Mouse (Mus musculus) MEL-GATA-1-ER (cell line): ENCODE data around the gene Wfdc5.
"Not testable (repeated sequence)": the region's sequence is repeated elsewhere in the genome, so short reads cannot be mapped to it uniquely, and the experiment has no call there.

Experiments
- DNase-seq: peaks from one replicate; pipeline ENCODE4 v3.0.0-alpha.2; 2012; ENCODE audit warnings: low read depth; ENCODE audit errors: extremely low read depth

The Wfdc5 gene

DNA sequence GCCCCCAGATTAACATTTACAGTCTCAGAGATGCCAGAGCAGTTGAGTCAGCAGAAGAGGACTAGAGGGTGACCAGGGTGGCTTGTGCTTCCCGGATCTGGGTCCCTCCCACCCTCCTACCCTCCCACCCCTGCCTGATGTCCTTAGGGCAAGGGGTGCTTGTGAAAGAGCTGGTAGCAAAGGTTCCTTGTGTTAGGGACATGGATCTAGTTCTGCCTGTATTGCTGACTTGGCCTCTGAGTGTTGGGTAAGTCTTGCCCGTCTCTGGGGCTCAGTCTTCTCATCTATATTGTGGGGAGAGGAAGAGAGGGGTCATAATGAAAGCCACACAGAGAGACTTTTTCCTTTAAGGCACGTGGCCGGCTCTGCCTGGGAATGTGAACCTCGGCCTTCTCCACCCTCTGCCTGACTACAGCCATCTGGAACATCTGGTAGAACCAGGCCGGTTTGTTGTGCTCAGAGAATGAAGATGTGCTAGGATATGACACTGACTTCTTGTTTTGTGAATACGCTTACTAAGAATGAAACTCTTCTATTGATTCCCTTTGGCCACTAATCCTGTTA is at the start of gene Wfdc5:
TSS of gene Wfdc5 (minus strand) at position 51 of the 564 bp plus-strand sequence.
- DNase-seq = no peak

DNA sequence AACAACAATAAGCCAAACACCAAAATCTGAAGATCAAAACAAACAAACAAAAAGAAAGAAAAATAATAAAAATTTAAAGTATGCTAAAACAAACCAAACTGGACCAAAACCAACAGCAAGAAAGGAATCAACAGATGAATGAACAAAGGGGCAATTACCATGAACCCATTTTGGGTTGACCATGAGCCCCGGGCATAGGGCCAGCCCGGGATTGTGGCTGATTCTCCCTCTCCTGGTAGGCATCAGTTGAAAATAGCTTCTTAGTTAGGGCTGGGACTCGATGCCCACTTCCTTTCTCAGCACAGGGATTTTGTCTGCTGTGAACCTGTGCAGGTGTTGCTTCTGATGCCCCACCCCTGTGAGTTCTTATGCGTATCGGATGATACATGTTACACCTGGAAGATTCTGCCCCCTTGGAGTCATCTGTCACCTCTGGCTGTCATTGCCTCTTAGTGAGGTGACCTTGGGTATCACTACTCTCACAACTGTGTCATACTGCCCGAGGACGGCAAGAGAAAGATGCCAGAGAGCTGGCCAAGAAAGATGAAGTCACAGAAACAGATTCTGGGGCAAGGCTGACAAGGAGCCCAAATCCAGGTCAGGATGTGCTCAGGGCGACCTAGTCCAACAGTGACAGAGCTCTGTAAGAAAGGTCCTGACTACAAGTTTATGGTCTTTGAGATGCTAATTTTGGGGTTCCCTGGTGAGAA is 46.0 kb upstream of the Wfdc5 start:
- DNase-seq = no peak

DNA sequence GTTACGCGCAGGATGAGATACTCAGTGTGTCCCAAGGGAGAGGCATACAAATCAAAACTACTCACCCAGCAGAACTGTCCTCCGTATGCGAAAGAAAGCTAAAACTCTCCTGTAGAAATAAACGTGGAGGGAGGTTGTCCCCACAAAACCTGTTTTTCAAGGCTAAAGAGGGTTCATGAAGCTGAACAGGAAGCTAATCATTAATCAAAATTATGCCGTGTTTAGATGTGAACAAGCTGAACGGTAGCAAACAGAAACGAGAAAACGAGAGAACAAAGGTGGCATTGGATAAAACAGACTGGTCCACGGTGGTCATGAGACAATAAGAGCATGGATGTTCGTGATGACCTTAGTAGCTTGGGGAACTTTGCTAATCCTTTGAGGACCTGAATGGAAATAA is 39.0 kb upstream of the Wfdc5 start, which contains the start of gene Wfdc15b:
TSS of gene Wfdc15b (minus strand) at position 139 of the 400 bp plus-strand sequence.
- no peak for DNase-seq

DNA sequence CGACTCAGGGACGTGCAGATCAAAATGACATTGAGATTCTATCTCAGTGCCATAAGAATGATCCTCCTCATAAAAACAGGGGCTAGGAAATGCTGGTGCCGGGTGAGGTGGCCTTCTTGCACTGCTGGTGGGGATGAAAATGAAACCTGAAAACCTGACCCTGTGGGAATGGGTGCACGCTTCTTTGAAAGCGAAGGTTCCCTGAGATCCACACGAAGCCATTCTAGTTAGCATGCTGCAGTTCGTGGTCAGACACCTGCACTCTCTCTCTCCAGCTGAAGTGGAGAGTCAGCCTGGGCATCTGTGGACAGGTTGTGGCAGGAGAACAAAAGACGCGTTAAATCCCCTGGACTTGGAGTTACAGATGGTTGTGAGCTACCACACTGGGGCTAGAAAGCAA is 36.8 kb upstream of the Wfdc5 start:
- DNase-seq = no peak

DNA sequence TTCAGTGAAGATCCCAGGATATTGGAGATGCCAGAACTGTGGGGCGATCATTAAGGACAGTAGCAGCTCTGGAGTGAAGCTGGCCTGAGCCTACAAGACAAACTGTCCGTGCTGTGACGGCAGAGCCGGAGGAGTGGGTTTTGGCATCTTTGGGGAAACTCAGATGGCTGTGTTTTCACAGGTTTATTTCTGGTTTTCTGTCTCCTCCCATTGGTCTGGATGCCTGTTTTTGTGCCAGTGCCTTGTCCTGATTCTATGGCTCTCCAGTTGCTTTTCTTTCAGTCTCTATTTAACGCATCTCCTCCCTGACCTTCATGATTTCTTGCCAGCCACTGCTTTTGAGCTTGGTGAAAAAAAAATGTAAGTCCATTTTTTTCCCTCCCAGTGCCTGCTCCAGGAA is 30.2 kb upstream of the Wfdc5 start:
- no peak for DNase-seq

DNA sequence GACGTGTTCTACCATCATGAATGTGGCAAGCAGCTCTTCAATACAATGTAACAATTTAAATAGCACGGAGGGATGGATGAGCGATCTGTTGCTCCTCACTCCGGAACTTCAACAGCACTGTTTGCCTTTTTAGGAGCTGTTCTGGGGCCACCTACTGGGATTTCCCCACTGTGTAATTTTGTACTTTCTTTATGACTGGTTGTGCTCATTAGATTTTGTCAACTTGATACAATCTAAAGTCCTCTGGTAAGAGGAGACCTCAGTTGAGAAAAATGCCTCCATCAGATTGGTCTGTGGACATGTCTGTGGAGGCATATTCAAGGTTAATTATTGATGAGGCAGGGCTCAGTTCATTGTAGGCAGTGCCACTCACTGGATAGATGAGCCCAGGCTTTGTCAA is 28.4 kb upstream of the Wfdc5 start:
- DNase-seq = no peak

DNA sequence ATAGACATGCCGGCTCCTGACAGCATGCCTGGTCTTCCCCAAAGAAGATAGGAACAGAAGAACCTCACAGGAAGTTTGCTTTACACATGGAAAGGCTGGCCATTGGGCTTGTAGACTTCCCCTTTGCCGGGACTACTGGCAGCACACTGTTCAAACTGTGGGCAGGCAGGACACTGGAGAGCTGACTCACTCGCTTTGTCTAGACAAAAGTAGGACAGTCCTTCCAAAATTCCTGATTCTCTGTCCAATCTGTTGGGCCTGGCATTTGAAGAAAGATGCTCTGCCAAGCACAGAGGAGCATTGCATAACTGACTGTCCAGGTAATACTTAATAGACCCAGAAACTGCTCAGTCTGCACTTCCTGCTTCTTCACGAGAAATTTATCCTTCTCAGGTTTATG is 24.1 kb upstream of the Wfdc5 start:
- no peak for DNase-seq

DNA sequence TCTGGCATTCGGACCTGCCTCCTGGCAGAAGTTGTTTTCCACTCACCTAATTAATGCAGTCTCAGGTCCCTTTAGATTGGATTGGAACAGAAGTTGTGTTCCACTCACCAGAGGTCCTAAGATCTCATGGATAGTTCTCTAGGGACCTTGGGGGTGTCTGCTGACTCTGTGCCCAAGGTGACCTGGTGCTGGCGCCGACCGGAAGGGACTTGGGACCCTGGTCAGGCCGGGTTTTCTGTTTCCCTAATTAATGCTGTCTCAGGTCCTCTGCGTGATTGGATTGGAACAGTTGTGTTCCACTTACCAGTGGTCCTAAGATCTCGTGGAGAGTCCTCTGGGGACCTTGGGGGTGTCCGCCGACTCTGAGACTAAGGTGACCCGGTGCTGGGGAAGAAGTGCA is 23.5 kb upstream of the Wfdc5 start:
- not testable (repeated sequence) for DNase-seq

DNA sequence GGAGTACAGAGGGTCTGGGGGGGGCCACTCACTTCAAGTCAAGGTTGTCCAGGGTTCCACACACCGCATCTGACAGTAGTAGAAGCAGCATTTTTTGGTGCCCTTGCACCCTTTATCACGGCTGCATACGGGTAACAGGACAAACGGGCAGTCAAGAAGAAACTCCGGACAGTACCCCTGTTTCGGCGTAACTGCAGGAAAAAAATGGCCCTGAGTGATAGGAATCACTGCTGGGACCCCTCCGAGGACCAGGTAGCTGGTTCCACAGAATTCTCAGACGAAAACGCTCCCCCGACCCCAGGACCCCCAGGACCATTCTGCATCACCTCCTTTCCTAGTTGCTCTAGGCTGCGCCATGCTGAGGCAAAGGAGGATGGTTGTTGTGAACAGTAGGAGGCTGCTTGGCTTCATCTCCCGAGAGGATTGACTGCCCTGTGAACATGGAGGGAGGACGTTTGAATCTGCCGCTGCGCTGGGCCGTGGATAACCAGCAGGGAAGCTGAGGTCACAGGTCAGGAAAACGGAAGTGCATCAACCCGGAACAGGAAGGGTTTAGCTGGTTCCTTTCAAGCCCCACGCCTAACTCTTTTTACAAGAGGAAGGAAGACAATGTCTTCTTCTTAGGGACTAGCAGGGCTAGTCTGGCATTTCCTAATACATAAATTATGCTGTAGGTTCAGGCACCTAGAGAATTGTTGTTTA is 17.2 kb upstream of the Wfdc5 start, which contains the start of gene Wfdc15a:
TSS of gene Wfdc15a (minus strand) at position 505 of the 702 bp plus-strand sequence.
- no peak for DNase-seq

DNA sequence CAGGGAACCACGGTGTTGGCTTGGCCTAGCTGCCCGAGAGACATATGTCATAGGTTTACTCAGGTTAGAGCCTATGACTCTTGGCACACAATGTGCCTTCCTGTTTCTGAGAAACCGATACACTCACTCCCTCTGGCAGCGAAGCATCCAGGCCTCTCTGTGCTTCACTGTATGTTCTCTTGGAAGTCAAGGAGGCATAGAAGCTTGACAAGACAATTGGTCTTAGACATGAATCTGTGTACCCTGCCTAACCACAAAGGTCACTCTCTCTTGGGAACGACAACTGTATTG is 14.1 kb upstream of the Wfdc5 start:
- DNase-seq = no peak

DNA sequence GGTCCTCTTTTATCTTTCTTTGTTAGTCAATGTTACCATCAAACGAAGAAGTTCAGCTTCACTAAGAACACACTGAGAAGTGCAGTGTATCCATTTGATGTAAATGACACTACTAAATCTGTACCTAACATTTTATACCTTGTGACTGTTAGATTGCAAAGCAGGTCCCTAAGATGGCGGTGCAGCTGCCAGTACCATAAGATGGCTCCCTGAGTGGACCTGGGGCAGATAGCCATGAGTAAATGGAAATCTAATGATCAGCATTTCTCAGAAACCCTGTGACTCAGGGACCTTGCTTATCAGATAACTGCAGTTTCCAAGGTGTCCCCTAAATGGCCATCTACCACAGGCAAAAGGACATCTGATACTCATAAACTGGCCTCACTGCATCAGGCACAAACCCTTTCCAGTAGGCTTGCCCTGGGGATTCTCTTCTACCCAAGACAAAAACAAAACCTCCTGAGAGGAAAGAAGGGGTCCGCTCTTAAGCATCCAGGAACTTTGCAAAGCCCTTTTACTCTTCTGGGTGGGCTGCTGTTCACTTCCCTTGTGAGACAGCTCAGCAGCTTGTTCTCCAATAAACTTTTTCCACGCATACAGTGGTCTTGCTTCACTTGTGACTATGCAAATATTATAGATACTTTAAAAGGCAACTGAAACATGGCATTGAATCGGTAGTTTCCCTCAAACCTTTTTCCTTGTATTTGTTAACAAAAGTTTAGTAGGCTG is 13.6 kb upstream of the Wfdc5 start:
- DNase-seq = no peak

DNA sequence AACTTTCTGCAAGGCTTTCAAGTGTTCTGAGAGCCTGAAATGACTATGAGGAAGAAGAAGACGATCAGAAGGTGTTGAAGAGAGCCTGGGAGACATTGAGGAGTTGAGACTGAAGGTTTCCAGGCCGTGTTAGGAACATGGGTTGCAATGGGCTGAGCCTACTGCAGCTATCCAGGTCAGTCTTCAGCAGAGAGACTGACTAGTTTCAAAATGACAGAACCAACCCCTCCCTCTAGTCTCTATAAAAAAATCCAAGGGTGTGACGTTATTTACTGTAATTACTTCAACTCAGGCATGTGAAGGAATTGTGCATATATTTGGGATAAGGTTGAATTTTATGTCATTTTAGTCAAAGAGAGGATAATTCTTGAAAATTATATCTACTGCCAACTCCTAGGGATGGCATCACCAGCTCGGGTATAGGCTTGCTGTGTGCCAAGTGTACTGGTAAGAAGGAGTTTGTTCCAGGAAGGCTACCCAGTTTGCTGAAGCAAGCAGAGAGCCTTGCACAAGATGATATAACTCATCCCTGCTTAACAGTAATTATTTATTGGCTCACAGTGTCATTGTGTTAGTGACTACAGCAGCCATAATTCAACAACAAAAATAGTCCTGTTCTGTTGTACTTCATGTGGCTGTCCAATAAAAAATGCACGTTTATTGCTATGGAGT is 12.6 kb upstream of the Wfdc5 start:
- DNase-seq = no peak

DNA sequence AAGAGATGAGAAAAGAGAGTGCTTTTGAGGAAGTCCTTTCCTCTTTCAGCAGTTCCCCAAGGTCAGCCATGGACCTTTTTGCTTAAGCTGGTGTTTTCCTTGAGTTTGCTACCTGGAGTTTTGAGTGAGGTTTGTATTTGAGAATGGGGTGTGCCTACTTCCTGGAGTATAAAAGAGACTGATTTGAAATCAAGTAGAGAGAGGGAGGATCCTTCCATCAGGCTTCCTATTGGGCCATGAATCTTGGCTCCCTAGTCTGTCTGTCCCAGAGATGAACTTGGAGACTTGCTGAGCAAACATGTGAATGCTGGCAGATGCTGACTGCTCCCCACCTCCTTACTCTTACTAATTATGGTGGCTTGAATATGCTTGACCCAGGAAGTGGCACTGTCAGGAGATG is 9.7 kb upstream of the Wfdc5 start:
- DNase-seq = no peak

DNA sequence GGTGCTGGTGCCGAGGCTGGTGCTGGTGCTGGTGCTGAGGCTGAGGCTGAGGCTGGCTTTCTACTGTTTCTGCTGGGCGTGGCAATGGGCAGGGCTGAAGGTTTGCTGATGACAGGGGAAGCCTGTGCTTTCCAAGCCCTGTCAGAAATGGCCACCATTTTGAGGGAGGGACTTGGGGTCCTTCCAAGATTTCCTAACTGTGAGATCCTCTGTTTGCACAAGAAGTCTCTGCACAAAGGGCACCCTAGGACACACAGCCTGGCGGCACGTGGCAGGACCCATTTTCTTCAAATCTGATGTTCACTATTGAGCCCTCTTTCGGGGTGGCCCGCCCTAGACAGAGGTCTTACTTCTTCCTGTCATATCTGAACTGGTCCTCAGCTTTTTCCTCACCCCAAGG is 8.0 kb upstream of the Wfdc5 start, which contains the start of gene Wfdc12:
TSS of gene Wfdc12 (minus strand) at position 33 of the 400 bp plus-strand sequence.
- no peak for DNase-seq

DNA sequence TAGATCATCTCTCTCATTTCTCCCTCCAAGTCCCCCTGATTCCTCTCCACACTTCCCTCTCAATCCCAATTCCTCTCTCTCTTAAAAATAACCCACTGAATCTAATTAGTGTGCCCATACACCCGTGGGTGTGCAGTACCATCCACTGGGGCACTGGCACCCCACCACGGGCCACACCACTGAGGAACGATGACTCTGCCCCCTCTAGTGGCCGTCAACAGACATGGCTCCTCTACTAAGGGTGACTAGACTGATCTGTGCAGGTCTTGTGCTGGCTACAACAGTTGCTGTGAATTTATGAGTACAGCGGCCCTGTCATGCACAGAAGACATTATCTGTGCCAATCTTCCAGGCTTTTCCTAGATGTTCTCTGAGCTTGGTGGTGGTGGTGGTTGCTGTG is 6.2 kb upstream of the Wfdc5 start:
- peak; percentile 14 for DNase-seq

DNA sequence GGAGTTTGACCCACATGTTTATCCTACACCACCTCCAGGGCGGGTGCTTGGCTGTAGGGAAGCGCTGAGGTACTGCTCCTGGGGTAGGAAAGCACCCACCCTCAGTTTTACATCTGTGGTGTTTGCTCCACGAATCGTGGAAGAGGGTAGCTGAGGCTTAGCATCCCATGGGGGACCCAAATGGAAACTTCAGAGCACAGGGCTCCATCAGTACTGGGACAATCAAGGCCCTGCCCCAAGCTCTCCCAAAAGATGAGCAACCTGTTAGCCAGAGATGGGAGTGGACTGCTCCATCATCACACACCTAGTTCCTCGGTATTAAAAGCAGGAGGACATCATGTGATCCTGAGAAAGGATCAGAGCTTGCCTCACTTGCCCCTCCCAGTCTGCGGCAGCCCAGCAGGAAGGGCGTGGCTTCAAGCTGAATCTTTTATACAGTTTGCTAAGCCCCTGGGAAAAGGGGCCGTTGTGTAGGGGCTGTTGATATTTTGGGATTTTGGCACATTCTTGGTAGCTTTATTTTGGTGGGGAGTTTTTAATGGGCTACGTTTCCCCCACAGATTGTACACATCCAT is 1.7 kb upstream of the Wfdc5 start:
- peak; percentile 37 for DNase-seq

DNA sequence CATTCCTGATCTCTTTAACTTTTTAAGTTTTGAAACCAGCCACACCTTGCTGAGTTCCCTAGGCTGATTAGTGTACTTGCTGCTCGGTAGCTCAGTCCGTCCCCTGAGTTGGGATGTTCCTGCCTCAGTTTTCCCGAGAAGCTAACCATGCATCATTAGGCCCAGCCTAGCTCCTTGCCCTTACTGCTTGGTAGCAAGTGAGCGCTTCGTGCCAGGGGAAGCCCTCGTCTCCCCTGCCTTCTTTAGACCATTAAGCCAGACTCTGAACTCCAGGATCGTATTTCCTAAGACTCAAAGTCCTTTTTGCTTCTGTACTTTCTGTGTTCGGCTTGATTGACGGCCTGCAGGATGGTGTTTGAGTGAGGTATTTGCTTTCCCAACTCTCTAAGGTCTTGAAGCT is 798 bp upstream of the Wfdc5 start:
- DNase-seq = no peak

DNA sequence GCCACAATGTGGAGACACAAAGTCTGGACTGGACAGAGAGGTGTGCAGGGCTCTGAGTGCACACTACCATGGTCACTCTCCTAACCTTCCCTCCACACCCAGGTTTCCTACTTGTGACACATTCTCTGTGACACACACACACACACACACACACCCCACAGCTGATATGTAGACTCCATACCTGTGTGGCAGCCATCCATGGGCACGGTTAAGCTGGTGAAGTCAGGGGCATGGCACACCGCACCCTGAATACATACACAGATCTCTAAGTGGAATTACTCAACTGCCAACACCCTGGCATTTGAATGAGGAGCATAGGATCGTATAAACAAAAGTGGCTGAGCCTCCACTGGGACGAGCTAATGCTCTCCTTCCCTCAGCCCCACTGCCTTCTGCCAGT is 1.8 kb downstream of the Wfdc5 start:
- no peak for DNase-seq

DNA sequence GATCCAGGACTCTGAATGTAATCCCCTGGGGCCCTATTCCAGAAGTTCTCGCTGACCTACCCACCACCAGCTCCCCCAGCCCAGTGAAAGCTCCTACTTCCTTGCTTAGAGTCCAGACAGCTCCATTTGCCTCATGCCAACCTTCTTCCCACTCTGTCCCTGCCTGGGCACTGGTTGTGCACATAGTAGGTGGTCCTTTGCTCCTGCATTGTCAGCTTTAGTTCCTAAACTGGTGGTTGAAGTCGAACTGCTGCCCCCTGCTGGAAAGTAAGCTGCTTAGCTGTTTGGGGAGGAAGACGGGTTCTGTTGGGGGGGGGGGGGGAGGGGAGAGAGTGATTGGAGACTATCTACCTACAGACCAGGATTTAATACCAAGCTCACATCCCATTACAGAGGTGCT is 2.4 kb downstream of the Wfdc5 start:
- peak; percentile 12 for DNase-seq

DNA sequence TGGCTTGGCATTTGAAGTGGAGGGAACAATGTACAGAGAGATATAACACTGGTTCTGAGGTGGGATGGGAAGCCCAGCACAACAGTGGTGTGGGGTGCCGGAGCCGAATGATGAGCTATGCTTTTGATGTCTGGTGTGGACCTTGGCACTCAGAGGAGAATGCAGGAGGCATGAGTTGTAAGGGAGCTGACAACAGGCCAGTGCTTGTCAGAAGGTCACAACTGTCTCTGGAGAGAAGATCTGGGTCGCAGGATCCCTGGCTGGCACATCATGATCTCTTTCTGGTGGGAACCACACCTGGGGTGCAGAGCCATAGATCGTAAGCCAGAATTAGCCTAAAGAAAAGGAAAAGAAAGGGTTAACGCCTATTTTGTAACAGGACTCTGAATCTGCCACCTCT is 4.7 kb downstream of the Wfdc5 start:
- DNase-seq = no peak

DNA sequence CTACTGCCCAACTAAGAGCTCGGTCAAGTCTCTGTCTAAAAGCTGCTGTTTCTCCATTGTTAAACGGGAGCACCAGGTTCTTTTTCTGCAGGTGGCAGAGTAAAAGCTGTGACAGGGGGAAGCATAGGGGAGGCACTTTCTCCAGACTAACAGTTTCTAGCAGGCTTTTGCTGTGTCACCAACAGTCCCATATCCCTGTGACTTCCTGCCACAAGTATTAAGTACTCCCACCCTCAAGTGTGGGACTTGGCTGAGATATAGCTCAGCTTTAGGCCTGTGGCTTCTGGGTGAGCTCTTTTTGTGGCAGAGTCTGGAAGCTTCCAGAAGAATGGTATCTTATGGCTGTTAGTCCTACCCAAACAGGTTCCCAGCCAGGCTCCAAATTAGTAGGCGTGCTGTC is 6.7 kb downstream of the Wfdc5 start:
- DNase-seq = no peak
